18 mouse cellular contexts compared by ENCODE assay signal in genomic region chr11:74842045-74842444, GRCm38 (mm10). TPM values are rescaled to one million over a fixed set of nuclear protein-coding genes. Genes with fewer than 3 reads are reported as not detected.
DNase-seq lines count a peak whose midpoint lies in the region; ATAC-seq and TF ChIP-seq lines count a peak whose summit lies in the region.
"Had no signal": no experiment of that assay in that cellular context is flagged by ENCODE, and none has a peak within 500 bp of the region (broad histone marks: within the 10 kb centered on the region; RNA-seq: fewer than 3 reads in every experiment).

No protein-coding gene starts in this region.

- H3K79me2 ChIP-seq in heart, adult 2 months (replicated peaks; ENCODE audit: control insufficient read depth, insufficient read depth, low read length), result no peaks in the 10 kb centered on the region; the same call in 1 of the 2 replicates

- H3K4me1 ChIP-seq in heart, adult 2 months (ENCODE audit: control insufficient read depth, insufficient read depth, low read length), result peaks cover 8% of the 10 kb centered on the region
- H3K4me1 ChIP-seq in kidney, adult 2 months (ENCODE audit: control insufficient read depth, insufficient read depth, low read length), result peaks cover 37% of the 10 kb centered on the region
- peaks cover 21% of the 10 kb centered on the region for H3K4me1 ChIP-seq in limb, embryonic 13.5 days
- H3K4me1 ChIP-seq in limb, embryonic 10.5 days, result peaks cover 33% of the 10 kb centered on the region

- H3K27ac ChIP-seq in heart, adult 2 months, result no peak overlapping the region
- H3K27ac ChIP-seq in kidney, adult 2 months (ENCODE audit: insufficient read depth, low read depth, low read length), result peak overlapping the region; percentile 95
- H3K27ac ChIP-seq in limb, embryonic 13.5 days, result no peak overlapping the region
- H3K27ac ChIP-seq in limb, embryonic 10.5 days, result no peak overlapping the region
- H3K27ac ChIP-seq: embryonic facial prominence, embryonic 15.5 days; hindbrain, embryonic 15.5 days; intestine, embryonic 15.5 days; liver, embryonic 14.5 days; macrophage; midbrain, embryonic 12.5 days; neural tube, embryonic 12.5 days had no signal

- no peak overlapping the region for H3K9ac ChIP-seq in heart, adult 2 months (ENCODE audit: low read depth, low read length)
- peak overlapping the region; percentile 19; the same call in 1 of the 2 replicates for H3K9ac ChIP-seq in limb, embryonic 13.5 days
- H3K9ac ChIP-seq: embryonic facial prominence, embryonic 15.5 days; hindbrain, embryonic 15.5 days; intestine, embryonic 15.5 days; liver, embryonic 14.5 days; midbrain, embryonic 12.5 days had no signal

- 0 out of 2 replicates have a peak, but pooled peaks cover 4% of the 10 kb centered on the region for H3K9me3 ChIP-seq in limb, embryonic 13.5 days
- H3K9me3 ChIP-seq in limb, embryonic 10.5 days (replicated peaks), result no peaks in the 10 kb centered on the region
- H3K9me3 ChIP-seq: embryonic facial prominence, embryonic 15.5 days; hindbrain, embryonic 15.5 days; intestine, embryonic 15.5 days had no signal

- H3K27me3 ChIP-seq in heart, adult 2 months (ENCODE audit: control insufficient read depth, insufficient read depth, low read length), result no peaks in the 10 kb centered on the region
- no peaks in the 10 kb centered on the region for H3K27me3 ChIP-seq in kidney, adult 2 months (replicated peaks; ENCODE audit: control insufficient read depth, insufficient read depth, low read length)
- H3K27me3 ChIP-seq in limb, embryonic 13.5 days, result no peaks in the 10 kb centered on the region
- H3K27me3 ChIP-seq in limb, embryonic 10.5 days (ENCODE audit: low read depth, poor library complexity, severe bottlenecking), result no peaks in the 10 kb centered on the region
- H3K27me3 ChIP-seq: embryonic facial prominence, embryonic 15.5 days; hindbrain, embryonic 15.5 days; intestine, embryonic 15.5 days; midbrain, embryonic 12.5 days; neural tube, embryonic 12.5 days had no signal

- peak; percentile 10 to 21 for DNase-seq in heart, adult 2 months
- DNase-seq in heart, postnatal 4 days, result no peak
- DNase-seq in kidney, adult 2 months, result no peak
- no peak for DNase-seq in kidney, postnatal 25 days
- DNase-seq in limb, embryonic 10.5 days (ENCODE audit: low spot score), result no peak
- peak; percentile 63 for DNase-seq in brain, adult 2 months (ENCODE audit: low read depth, low spot score)
- DNase-seq: B cell, adult 2 months; right cerebral cortex, postnatal 4 days had no signal

- H3K4me2 ChIP-seq in limb, embryonic 13.5 days (replicated peaks), result no peak overlapping the region
- H3K4me2 ChIP-seq: embryonic facial prominence, embryonic 15.5 days; hindbrain, embryonic 15.5 days; intestine, embryonic 15.5 days; midbrain, embryonic 12.5 days; neural tube, embryonic 12.5 days had no signal

- intact Hi-C loops in heart, adult 2 months (cut with DNase I), result no loop called here

- no peak for TF ChIP-seq POLR2A in heart, adult 2 months (IDR thresholded peaks at IDR 0.05; ENCODE audit: insufficient read depth, low read depth, low read length)
- no peak for TF ChIP-seq POLR2A in kidney, adult 2 months (IDR thresholded peaks at IDR 0.05; ENCODE audit: low read depth, low read length)

- 81% methylated on average over 13 of the region's 13 CpGs for WGBS in heart, adult 2 months
- WGBS in kidney, adult 2 months, result 56% methylated on average over 13 of the region's 13 CpGs
- 85% methylated on average over 13 of the region's 13 CpGs for WGBS in limb, embryonic 13.5 days
- 87% methylated on average over 13 of the region's 13 CpGs for WGBS in limb, embryonic 10.5 days

- TF ChIP-seq CTCF in heart, adult 2 months (IDR thresholded peaks at IDR 0.05), result no peak
- TF ChIP-seq CTCF in kidney, adult 2 months (conservative IDR thresholded peaks at IDR 0.05; ENCODE audit: insufficient read depth, insufficient read length, low read depth, low read length), result no peak

- no peak overlapping the region for H3K4me3 ChIP-seq in heart, adult 2 months
- H3K4me3 ChIP-seq in kidney, adult 2 months (ENCODE audit: insufficient read depth, low read depth, low read length), result no peak overlapping the region
- H3K4me3 ChIP-seq in limb, embryonic 13.5 days, result no peak overlapping the region
- H3K4me3 ChIP-seq in limb, embryonic 10.5 days, result no peak overlapping the region
- H3K4me3 ChIP-seq: embryonic facial prominence, embryonic 15.5 days; hindbrain, embryonic 15.5 days; intestine, embryonic 15.5 days; midbrain, embryonic 12.5 days; neural tube, embryonic 12.5 days had no signal

- no peak for ATAC-seq in limb, embryonic 13.5 days (ENCODE audit: low FRiP score, low read depth)
- no peak for ATAC-seq in frontal cortex, adult (ENCODE audit: low TSS enrichment)
- ATAC-seq: forebrain, embryonic 16.5 days; intestine, embryonic 15.5 days had no signal

- no peak for TF ChIP-seq EP300 in heart, adult 2 months (IDR thresholded peaks at IDR 0.05; ENCODE audit: insufficient read depth, low read depth, low read length)

- H3K36me3 ChIP-seq in heart, adult 2 months (ENCODE audit: control insufficient read depth, insufficient read depth, low read length), result no peaks in the 10 kb centered on the region
- H3K36me3 ChIP-seq in kidney, adult 2 months (ENCODE audit: control insufficient read depth, insufficient read depth, low read length), result no peaks in the 10 kb centered on the region
- peaks cover 63% of the 10 kb centered on the region for H3K36me3 ChIP-seq in limb, embryonic 13.5 days
- H3K36me3 ChIP-seq in limb, embryonic 10.5 days, result peaks cover 65% of the 10 kb centered on the region

RNA-seq across cellular contexts. Expression of gene Mnt, which starts 11.3 kb away (rescaled TPM):
- total RNA-seq in heart, adult 2 months (2021), result 10 to 100 TPM in 1 of 2 experiments, 1 to 10 TPM in 1; 6.7 to 10.7 TPM
- 5.4 and 6.9 TPM in 2 replicates for polyA plus RNA-seq in heart, adult 2 months (2012; rRNA removed)
- total RNA-seq in heart, postnatal 4 days (2021), result 10 to 100 TPM; 14.8 to 15.7 TPM
- 12.8 and 13.9 TPM in 2 replicates for polyA plus RNA-seq in kidney, adult 2 months (2012; rRNA removed)
- 5.3 and 5.8 TPM in 2 replicates for polyA plus RNA-seq in limb, embryonic 13.5 days (2015; fragmentation: Nextera tagmentation; extraction: Ambion mirVana)
- 4.8 and 5.7 TPM in 2 replicates for polyA plus RNA-seq in limb, embryonic 10.5 days (2016; fragmentation: Nextera tagmentation; extraction: Ambion mirVana)

RNA-seq across cellular contexts. Expression of gene Sgsm2, which starts 54.8 kb away (rescaled TPM):
- 1 to 10 TPM; 5.1 to 5.3 TPM for total RNA-seq in heart, adult 2 months (2021)
- 8.3 and 10.2 TPM in 2 replicates for polyA plus RNA-seq in heart, adult 2 months (2012; rRNA removed)
- total RNA-seq in heart, postnatal 4 days (2021), result 10 to 100 TPM; 14.6 to 14.9 TPM
- 27.5 and 31.0 TPM in 2 replicates for polyA plus RNA-seq in kidney, adult 2 months (2012; rRNA removed)
- 4.5 and 6.0 TPM in 2 replicates for polyA plus RNA-seq in limb, embryonic 13.5 days (2015; fragmentation: Nextera tagmentation; extraction: Ambion mirVana)
- polyA plus RNA-seq in limb, embryonic 10.5 days (2016; fragmentation: Nextera tagmentation; extraction: Ambion mirVana), result 3.0 and 4.1 TPM in 2 replicates

RNA-seq across cellular contexts. Expression of gene Tsr1, which starts 55.8 kb away (rescaled TPM):
- total RNA-seq in heart, adult 2 months (2021), result 10 to 100 TPM; 17.7 to 18.5 TPM
- polyA plus RNA-seq in heart, adult 2 months (2012; rRNA removed), result 7.3 and 8.8 TPM in 2 replicates
- 10 to 100 TPM; 20.0 to 22.6 TPM for total RNA-seq in heart, postnatal 4 days (2021)
- polyA plus RNA-seq in kidney, adult 2 months (2012; rRNA removed), result 6.3 and 6.6 TPM in 2 replicates
- 44.8 and 45.6 TPM in 2 replicates for polyA plus RNA-seq in limb, embryonic 13.5 days (2015; fragmentation: Nextera tagmentation; extraction: Ambion mirVana)
- 55.3 and 61.4 TPM in 2 replicates for polyA plus RNA-seq in limb, embryonic 10.5 days (2016; fragmentation: Nextera tagmentation; extraction: Ambion mirVana)

Comparison
In these comparisons a context has a peak if more than half of its experiments do, and no peak if none do; other contexts are left out.
1. DNase-seq: peak in heart, adult 2 months (2 of 2) and brain, adult 2 months (single experiment); none in heart, postnatal 4 days (single experiment), kidney, adult 2 months (single experiment), kidney, postnatal 25 days (0 of 2) and limb, embryonic 10.5 days (single experiment).